Mouse (Mus musculus) ES-Bruce4 (cell line): ENCODE data around the gene Stxbp5l.

ENCODE experiments used
- CTCF ChIP-seq: IDR thresholded peaks from one replicate; pipeline ENCODE4 v1.8.1; 2011; ENCODE audit warnings: low read depth, low read length
- POLR2A ChIP-seq: IDR thresholded peaks from one replicate; pipeline ENCODE4 v1.8.1; 2011; ENCODE audit warnings: low read length; ENCODE audit not compliant: insufficient read depth

GRCm38 (mm10) chr16:37337529-37337928 lies 47.2 kb downstream of the Stxbp5l start:
- TF ChIP-seq POLR2A (no peak), CTCF (no peak)
